Mouse (Mus musculus): Measurements from ENCODE around the gene Ccl21a. TPM values are rescaled to one million over a fixed set of nuclear protein-coding genes. Genes with fewer than 3 reads are reported as not detected.
"Not testable (repeated sequence)": the region's sequence is repeated elsewhere in the genome, so short reads cannot be mapped to it uniquely, and the experiment has no call there.

Gene Ccl21a
- polyA plus RNA-seq (2015; fragmentation: Nextera tagmentation; extraction: Ambion mirVana) = 1.3 and 1.4 TPM in 2 replicates

GRCm38 (mm10) chr4:42773893-42774292 lies at the start of gene Ccl21a:
Ccl21a (minus strand) TSS chr4:42773993.
- no CpG with 5 or more reads among the region's 5 CpGs for WGBS
- not testable (repeated sequence) for H3K4me2 ChIP-seq; H3K9ac ChIP-seq; H3K36me3 ChIP-seq; H3K4me1 ChIP-seq (replicated peaks); H3K9me3 ChIP-seq; H3K4me3 ChIP-seq; H3K27me3 ChIP-seq; ATAC-seq (ENCODE audit: low FRiP score); H3K27ac ChIP-seq

DNA sequence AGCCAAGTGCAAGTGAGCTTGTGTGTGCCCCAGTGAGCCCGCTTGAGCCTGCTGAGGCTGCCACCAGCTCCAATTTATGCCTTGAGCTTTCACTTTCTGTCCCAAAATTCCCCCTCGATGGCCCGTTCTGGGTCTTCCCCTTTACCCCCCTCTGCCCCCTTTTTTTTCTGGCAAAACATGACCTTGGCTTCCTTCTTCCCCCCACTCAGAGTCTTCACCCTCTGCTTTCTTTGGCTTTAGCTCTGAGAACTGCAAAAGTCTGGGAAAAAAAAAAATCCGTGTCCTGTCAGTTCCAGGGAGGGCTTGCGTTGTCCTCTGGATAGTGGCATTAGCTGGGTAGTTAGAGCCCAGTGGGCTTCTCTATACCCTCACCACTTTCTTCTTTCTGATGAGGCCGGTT lies 17.3 kb downstream of the Ccl21a start, which contains the start of gene Ccl19:
TSS of gene Ccl19 (minus strand) at position 101 of the 400 bp plus-strand sequence.
- H3K9ac ChIP-seq; H3K4me1 ChIP-seq (replicated peaks); H3K27ac ChIP-seq; H3K36me3 ChIP-seq; H3K4me2 ChIP-seq; ATAC-seq (ENCODE audit: low FRiP score); H3K4me3 ChIP-seq; H3K9me3 ChIP-seq; H3K27me3 ChIP-seq: not testable (repeated sequence)
- no CpG with 5 or more reads among the region's 6 CpGs for WGBS

GRCm38 (mm10) chr4:42735245-42735644 lies 38.5 kb downstream of the Ccl21a start, which contains the start of gene 4930578G10Rik:
4930578G10Rik (plus strand) TSS chr4:42735545.
- H3K9me3 ChIP-seq; H3K27me3 ChIP-seq; H3K36me3 ChIP-seq; H3K27ac ChIP-seq; H3K9ac ChIP-seq; ATAC-seq (ENCODE audit: low FRiP score); H3K4me2 ChIP-seq; H3K4me3 ChIP-seq; H3K4me1 ChIP-seq (replicated peaks): not testable (repeated sequence)
- no CpG with 5 or more reads among the region's 13 CpGs for whole genome bisulfite sequencing

Other genes with a start within 250 kb of the Ccl21a start
- gene Fam205a2, start 245.8 kb downstream of the Ccl21a start, polyA plus RNA-seq (2015; fragmentation: Nextera tagmentation; extraction: Ambion mirVana) = not detected in 2 replicates
- gene Gm10591, start 161.8 kb downstream of the Ccl21a start, polyA plus RNA-seq (2015; fragmentation: Nextera tagmentation; extraction: Ambion mirVana) = not detected in 2 replicates
- not detected in 2 replicates for gene Gm2564, start 144.3 kb downstream of the Ccl21a start, polyA plus RNA-seq (2015; fragmentation: Nextera tagmentation; extraction: Ambion mirVana)
- gene Ccl27b, start 118.7 kb downstream of the Ccl21a start, polyA plus RNA-seq (2015; fragmentation: Nextera tagmentation; extraction: Ambion mirVana) = not detected in 2 replicates
- gene Il11ra2, start 112.1 kb downstream of the Ccl21a start, polyA plus RNA-seq (2015; fragmentation: Nextera tagmentation; extraction: Ambion mirVana) = not detected in 2 replicates
- gene 4930578G10Rik, start 38.4 kb downstream of the Ccl21a start, polyA plus RNA-seq (2015; fragmentation: Nextera tagmentation; extraction: Ambion mirVana) = 0.23 and 0.71 TPM in 2 replicates
- 0.53 TPM in 1 of 2 replicates, not detected in the other for gene Ccl19, start 17.4 kb downstream of the Ccl21a start, polyA plus RNA-seq (2015; fragmentation: Nextera tagmentation; extraction: Ambion mirVana)
- 0.05 TPM in 1 of 2 replicates, not detected in the other for gene Fam205a1, start 79.9 kb upstream of the Ccl21a start, polyA plus RNA-seq (2015; fragmentation: Nextera tagmentation; extraction: Ambion mirVana)
- gene Gm12394, start 82.8 kb upstream of the Ccl21a start, polyA plus RNA-seq (2015; fragmentation: Nextera tagmentation; extraction: Ambion mirVana) = 0.36 and 0.69 TPM in 2 replicates
- gene Fam205c, start 100.2 kb upstream of the Ccl21a start, polyA plus RNA-seq (2015; fragmentation: Nextera tagmentation; extraction: Ambion mirVana) = 1.7 and 2.3 TPM in 2 replicates
- gene Phf24, start 142.7 kb upstream of the Ccl21a start, polyA plus RNA-seq (2015; fragmentation: Nextera tagmentation; extraction: Ambion mirVana) = 21.7 and 23.0 TPM in 2 replicates
- gene Dnajb5, start 175.8 kb upstream of the Ccl21a start, polyA plus RNA-seq (2015; fragmentation: Nextera tagmentation; extraction: Ambion mirVana) = 51.0 and 51.2 TPM in 2 replicates
- gene 1700022I11Rik, start 195.6 kb upstream of the Ccl21a start, polyA plus RNA-seq (2015; fragmentation: Nextera tagmentation; extraction: Ambion mirVana) = 0.63 and 0.70 TPM in 2 replicates
- gene Vcp, start 226.5 kb upstream of the Ccl21a start, polyA plus RNA-seq (2015; fragmentation: Nextera tagmentation; extraction: Ambion mirVana) = 524 and 526 TPM in 2 replicates
- 20.0 and 21.9 TPM in 2 replicates for gene Fancg, start 236.5 kb upstream of the Ccl21a start, polyA plus RNA-seq (2015; fragmentation: Nextera tagmentation; extraction: Ambion mirVana)